Mouse (Mus musculus) fibroblast of lung, adult 2 months (primary cell): ENCODE measurements around the gene Gm614.

ENCODE experiments used
- DNase-seq: peaks from one replicate; pipeline ENCODE4 v3.0.0-alpha.2; 2011; ENCODE audit warnings: low read depth

Gm614 gene

GRCm38 (mm10) chrX:101263892-101264291 lies at the start of gene Gm614:
Gene Gm614, minus strand, starts transcription at chrX:101263992.
- no peak for DNase-seq

GRCm38 (mm10) chrX:101309299-101309698 lies 45.5 kb upstream of the Gm614 start:
- no peak for DNase-seq

GRCm38 (mm10) chrX:101304646-101305045 lies 40.9 kb upstream of the Gm614 start:
- DNase-seq: no peak

DNA sequence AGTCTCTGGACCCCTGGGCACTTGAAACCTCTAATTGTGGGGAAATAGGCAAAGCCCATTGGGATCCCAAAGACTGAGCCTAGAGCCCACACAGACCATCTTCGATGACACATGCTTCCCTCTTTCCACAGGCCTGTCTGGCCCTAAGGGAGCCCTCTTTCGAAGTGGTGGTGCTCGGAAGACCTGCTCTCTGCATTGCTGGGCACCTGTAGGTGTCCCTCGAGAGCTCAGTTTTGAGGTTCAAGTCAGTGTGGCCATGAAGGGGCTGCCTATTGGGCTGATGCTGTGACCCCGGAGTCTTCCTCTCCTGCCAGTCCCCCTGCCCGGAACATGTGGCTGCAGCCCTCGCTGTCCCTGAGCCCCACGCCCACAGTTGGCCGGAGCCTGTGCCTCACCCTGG lies 37.9 kb upstream of the Gm614 start:
- DNase-seq: no peak

DNA sequence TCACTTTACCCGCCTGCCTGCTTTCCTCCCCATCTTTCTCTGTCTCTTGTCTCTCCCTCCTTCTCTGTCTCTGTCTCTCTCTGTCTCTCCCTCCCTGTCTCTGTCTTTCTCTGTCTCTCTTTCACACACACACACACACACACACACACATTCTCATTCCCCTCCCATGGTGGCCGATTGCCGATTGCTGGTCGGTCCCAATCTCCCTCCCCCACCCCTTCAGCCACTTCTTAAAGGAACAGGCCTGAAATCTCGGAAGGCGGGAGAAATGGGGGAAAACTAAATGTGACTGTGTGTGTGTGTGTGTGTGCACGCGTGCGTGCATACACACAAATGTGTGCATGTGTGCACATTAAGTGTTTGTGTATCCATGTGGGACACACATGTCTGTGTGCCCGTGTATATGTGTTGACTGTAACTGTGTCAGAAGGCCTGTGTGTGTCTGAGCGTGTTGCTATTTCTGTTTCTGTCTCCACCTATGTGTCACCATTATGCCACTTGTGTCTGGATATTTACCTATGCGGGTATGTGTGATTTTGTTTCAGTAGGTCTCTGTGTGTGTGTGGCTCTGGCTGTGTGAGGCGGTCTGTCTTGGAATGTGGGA lies 36.7 kb upstream of the Gm614 start:
- DNase-seq: no peak

DNA sequence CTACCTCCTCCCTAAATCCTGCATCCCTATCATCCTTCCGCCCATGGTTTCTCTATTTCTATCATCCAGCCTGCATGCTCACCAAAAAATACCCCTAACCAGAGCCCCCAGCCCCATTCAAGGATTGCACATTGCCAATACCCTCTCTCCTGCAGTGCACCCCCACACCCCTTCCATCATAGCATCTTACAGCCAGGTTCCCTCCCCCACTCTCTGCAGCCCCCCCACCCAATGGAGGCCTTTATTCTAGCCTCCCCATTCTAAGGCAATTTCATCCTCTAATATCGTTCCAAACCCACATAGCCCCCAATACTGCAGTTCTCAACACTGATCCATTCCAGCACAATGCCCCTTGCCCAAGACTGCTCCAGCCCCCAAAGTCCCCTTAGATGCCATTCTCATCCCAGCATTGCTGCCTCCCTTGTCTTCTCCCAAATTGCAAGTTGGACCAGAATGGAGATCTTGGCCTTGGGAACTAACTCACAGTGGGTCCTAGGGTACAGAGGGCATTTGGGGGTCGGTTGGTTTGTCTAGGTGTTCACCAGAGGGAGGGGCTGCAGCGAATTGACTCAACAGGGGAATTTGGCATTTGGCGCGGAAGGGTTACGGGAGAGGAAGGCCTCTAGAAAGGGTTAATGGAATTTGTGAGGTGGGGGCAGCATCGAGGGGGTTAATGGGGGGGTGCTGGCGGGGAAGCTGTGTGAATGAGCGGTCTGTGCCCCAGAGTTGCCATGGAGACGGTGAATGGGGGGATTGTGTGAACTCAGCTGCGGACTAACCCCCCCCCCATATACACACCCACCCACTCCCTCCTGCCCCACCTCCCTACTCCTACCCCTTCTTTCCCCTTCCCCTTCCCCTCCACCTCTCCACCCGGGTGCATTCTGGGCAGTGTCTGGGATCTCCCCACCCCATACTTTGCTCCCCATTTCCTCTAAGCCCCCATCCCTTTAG lies 36.0 kb upstream of the Gm614 start:
- no peak for DNase-seq

GRCm38 (mm10) chrX:101299055-101299454 lies 35.3 kb upstream of the Gm614 start, which contains the start of gene Nlgn3:
Gene Nlgn3, plus strand, starts transcription at chrX:101299168.
- no peak for DNase-seq

DNA sequence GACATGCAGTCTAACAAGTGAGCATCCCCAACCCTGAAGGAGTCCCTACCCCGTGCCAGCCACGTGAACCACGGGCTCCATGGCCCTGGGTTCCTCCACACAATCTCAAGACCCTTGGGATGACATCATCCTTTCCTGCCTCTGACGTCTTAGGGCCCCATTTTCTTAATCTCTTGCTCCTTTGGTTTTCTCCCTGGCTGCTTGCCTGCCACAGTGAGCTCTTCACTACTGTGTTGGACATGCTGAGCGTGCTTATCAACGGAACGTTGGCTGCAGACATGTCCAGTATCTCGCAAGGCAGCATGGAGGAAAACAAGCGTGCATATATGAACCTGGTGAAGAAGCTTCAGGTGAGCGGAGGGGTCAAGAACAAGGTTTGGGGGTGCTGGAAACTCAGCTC lies 26.3 kb upstream of the Gm614 start:
- no peak for DNase-seq

GRCm38 (mm10) chrX:101289037-101289436 lies 25.2 kb upstream of the Gm614 start:
- no peak for DNase-seq

DNA sequence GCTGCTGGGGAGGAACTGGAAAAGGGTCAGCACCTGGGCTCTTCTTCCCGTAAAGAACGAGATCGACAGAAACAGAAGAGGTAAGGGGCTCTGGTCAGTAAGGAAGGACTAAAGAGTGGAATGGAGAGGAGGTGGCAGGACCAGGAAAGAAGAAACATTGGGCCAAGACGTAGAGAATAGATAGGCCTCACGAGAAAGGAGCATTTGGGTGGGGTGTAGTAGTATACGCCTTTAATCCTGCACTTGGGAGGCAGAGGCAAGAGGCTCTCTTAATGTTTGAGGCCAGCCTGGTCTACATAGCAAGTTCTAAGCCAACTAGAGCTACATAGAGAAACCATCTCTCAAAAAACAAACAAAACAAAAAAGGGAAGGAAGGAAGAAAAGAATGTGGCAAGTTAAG lies 24.6 kb upstream of the Gm614 start:
- DNase-seq: no peak

DNA sequence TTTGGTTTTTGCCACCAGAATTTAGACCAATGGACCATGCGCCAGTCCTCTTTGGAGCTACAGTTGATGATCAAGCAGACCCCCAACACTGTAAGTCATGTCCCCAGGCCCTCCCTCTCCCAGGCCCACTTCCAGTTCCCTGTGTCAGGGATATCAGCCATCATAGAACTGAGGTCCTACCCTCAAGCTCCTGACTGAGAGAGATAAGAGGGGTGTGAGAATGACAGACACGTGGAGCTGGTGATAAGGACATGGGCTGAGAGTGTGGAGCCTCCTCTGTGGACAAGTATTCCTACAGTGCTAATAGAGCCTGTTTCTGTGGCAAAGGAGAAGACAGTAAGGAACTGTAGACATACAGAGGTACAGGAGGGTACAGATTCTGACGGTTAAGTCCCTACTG lies 23.8 kb upstream of the Gm614 start:
- DNase-seq: no peak

GRCm38 (mm10) chrX:101285953-101286670 lies 22.3 kb upstream of the Gm614 start:
- DNase-seq: no peak

DNA sequence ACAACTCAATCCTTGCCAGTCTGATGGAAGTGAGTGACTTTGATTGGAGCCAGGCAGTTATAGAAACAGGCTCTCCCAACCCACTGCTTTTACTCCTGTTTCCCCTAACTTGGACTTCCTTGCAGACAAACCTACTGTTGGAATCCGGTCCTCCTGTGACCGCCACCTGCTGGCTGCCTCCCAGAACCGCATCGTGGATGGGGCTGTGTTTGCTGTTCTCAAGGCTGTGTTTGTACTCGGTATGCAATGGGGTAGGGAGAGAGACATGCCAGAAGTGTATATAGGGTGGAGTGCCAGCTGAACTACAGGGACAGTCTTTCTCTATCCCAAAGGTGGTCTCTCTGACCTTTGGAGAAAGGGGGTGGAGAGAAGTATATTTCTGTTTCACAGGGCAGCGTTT lies 21.7 kb upstream of the Gm614 start:
- DNase-seq: peak; percentile 12

DNA sequence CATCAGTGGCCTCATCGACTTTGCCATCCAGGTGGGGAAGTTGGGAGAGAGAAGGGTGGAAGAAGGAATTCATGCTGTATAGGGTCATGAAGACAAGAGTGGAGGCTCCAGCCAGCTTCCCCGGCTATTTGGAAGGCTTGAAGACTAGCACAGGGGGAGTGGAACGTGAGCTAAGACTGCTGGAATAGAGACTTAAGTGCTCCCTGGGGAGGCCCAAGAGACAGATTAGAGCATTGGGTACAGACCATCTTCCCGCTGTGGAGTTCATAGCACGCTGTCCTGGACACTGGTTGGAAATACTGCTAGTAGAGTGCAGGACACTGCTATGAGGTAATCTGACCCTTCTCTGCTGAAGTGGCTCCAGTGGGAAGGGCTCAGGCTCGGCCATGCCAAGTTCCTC lies 19.0 kb upstream of the Gm614 start:
- no peak for DNase-seq

GRCm38 (mm10) chrX:101273875-101274738 lies 10.3 kb upstream of the Gm614 start, which contains the start of gene Med12:
Gene Med12, plus strand, starts transcription at chrX:101274030.
- peak; percentile 71 for DNase-seq

- DNase-seq: no peak
Measured at GRCm38 (mm10) chrX:101273410-101273809, 9.6 kb upstream of the Gm614 start.

DNA sequence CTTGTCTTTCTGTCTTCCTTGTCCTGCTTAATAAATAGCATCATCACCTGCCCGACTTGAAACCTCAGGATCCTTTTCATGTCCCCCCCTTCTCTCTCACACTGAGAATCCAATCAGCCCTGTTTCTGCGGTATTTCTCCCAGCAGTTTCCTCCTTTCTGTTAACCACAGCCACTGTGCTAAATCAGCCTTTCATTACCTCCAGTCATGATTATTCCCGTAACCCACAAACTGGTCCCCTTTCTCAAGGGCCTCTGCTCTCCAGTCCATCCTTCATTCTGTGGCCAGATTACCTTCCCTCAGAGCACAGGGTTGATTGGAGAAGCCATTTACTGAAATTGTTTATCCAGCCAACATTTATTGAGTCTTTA lies 4.9 kb upstream of the Gm614 start, which contains the start of gene Gm20489:
Gm20489 (minus strand) TSS at position 269 of the 370 bp plus-strand sequence.
- no peak for DNase-seq

DNA sequence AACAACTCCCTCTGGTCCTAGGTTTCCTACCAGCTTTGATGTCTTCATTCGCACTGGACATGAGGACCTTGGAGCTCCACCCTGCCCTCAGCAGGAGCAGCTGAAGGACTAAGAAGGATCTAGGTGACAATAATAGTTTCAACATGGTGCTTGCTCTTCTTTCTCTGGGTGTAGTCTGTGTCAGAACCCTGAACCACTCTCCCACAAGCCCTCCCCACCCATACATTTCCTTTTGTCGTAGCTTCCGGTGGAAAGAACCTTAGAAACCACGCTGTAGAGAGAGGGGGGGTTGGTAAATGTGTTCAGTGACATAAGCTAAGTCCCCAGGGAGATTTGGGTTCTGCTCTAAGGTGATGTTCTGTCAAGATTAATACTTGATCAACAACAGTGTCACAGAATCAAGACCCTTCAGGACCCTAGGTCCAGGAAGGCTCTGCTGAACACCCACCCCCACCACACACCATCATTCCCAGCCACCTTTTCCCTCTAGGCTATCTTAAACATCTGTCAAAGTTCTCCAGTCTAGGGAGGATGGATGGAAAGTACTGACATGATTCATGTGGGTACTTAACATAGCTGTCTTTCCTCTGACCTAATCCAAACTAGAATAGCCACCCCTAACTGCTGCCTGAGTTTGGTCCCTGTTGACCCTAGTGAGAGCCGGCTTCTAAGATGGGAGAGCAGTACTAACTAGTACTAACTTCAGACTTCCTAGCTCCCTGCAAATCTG lies 4.4 kb upstream of the Gm614 start, which contains the start of gene Il2rg:
Il2rg (minus strand) TSS at position 231 of the 730 bp plus-strand sequence.
- DNase-seq: no peak

- no peak for DNase-seq
Measured at GRCm38 (mm10) chrX:101266631-101267030, 2.8 kb upstream of the Gm614 start.

GRCm38 (mm10) chrX:101260441-101261325 lies 3.1 kb downstream of the Gm614 start:
- DNase-seq: no peak
